Mouse (Mus musculus) myocyte (in vitro differentiated cells): ENCODE results near the gene Mrps27. TPM values are rescaled to one million over a fixed set of nuclear protein-coding genes. Genes with fewer than 3 reads are reported as not detected.

Experiments
- H3K27me3 ChIP-seq: one replicate; pipeline ENCODE4 v1.6.1; 2011; ENCODE audit not compliant: control insufficient read depth, insufficient read depth, insufficient read length
- H3K36me3 ChIP-seq: one replicate; pipeline ENCODE4 v1.6.1; 2011; ENCODE audit not compliant: control insufficient read depth, insufficient read depth
- H3K4me2 ChIP-seq: one replicate; pipeline ENCODE4 v1.6.1; 2011; ENCODE audit warnings: low read depth, control low read depth
- H3K4me3 ChIP-seq: one replicate; pipeline ENCODE4 v1.5.1; 2011; ENCODE audit warnings: mild to moderate bottlenecking, control low read depth, moderate library complexity
- H3K79me2 ChIP-seq: one replicate; pipeline ENCODE4 v1.6.1; 2011; ENCODE audit not compliant: control insufficient read depth, insufficient read depth
- H3ac ChIP-seq: one replicate; pipeline ENCODE4 v1.6.1; 2011; ENCODE audit not compliant: control insufficient read depth, insufficient read length
- CEBPB ChIP-seq: IDR thresholded peaks from 2 replicates; pipeline ENCODE4 v1.6.1; 2011; ENCODE audit warnings: mild to moderate bottlenecking, moderate library complexity; ENCODE audit not compliant: poor library complexity, insufficient read depth, severe bottlenecking
- E2F4 ChIP-seq: IDR thresholded peaks from one replicate; pipeline ENCODE4 v1.6.1; 2011; ENCODE audit warnings: mild to moderate bottlenecking, control low read depth, moderate library complexity; ENCODE audit not compliant: insufficient read depth
- MAX ChIP-seq: IDR thresholded peaks from one replicate; pipeline ENCODE4 v1.6.1; 2011; ENCODE audit warnings: low read depth, mild to moderate bottlenecking, control low read depth
- MYOD1 ChIP-seq, 3 experiments: IDR thresholded peaks; one replicate each; pipeline ENCODE4 v1.6.1; 2011; ENCODE audit warnings: control low read depth in 2 of 3, low read depth in 2 of 3, mild to moderate bottlenecking in 2 of 3, moderate library complexity in 1 of 3; ENCODE audit not compliant: insufficient read length in 2 of 3, control insufficient read depth in 1 of 3
- MYOG ChIP-seq, 3 experiments: IDR thresholded peaks; one replicate each; pipeline ENCODE4 v1.6.1; 2011; ENCODE audit warnings: control low read depth in 2 of 3, low read depth in 2 of 3, mild to moderate bottlenecking in 2 of 3; ENCODE audit not compliant: insufficient read length in 2 of 3, control insufficient read depth in 1 of 3, insufficient read depth in 1 of 3
- POLR2A ChIP-seq: IDR thresholded peaks from one replicate; pipeline ENCODE4 v1.6.1; 2011; ENCODE audit warnings: low read depth, mild to moderate bottlenecking, control low read depth, moderate library complexity; ENCODE audit not compliant: insufficient read length
- POLR2AphosphoS2 ChIP-seq: IDR thresholded peaks from one replicate; pipeline ENCODE4 v1.6.1; 2011; ENCODE audit warnings: low read depth, control low read depth; ENCODE audit not compliant: insufficient read length
- REST ChIP-seq: IDR thresholded peaks from one replicate; pipeline ENCODE4 v1.6.1; 2011; ENCODE audit warnings: mild to moderate bottlenecking, control low read depth, moderate library complexity; ENCODE audit not compliant: insufficient read depth, insufficient read length
- SRF ChIP-seq: IDR thresholded peaks from one replicate; pipeline ENCODE4 v1.6.1; 2011; ENCODE audit warnings: low read depth; ENCODE audit not compliant: control insufficient read depth, insufficient read length
- TCF12 ChIP-seq: IDR thresholded peaks from one replicate; pipeline ENCODE4 v1.6.1; 2011; ENCODE audit warnings: mild to moderate bottlenecking, control low read depth; ENCODE audit not compliant: poor library complexity, insufficient read depth, severe bottlenecking
- TCF3 ChIP-seq: IDR thresholded peaks from one replicate; pipeline ENCODE4 v1.6.1; 2011; ENCODE audit warnings: low read depth, control low read depth; ENCODE audit not compliant: insufficient read length
- USF1 ChIP-seq: IDR thresholded peaks from one replicate; pipeline ENCODE4 v1.6.1; 2011; ENCODE audit warnings: low read depth, mild to moderate bottlenecking, control low read depth, moderate library complexity
- polyA plus RNA-seq: library from polyadenylated mRNA; unstranded; fragments of >200 nt; fragmentation: generic; extraction: Trizol; gene quantifications from one replicate; pipeline ENCODE4 v1.2.1, GENCODE M21; 2012; ENCODE audit warnings: missing spikeins

Gene Mrps27
- polyA plus RNA-seq, 1 experiment = 34.2 TPM

DNA sequence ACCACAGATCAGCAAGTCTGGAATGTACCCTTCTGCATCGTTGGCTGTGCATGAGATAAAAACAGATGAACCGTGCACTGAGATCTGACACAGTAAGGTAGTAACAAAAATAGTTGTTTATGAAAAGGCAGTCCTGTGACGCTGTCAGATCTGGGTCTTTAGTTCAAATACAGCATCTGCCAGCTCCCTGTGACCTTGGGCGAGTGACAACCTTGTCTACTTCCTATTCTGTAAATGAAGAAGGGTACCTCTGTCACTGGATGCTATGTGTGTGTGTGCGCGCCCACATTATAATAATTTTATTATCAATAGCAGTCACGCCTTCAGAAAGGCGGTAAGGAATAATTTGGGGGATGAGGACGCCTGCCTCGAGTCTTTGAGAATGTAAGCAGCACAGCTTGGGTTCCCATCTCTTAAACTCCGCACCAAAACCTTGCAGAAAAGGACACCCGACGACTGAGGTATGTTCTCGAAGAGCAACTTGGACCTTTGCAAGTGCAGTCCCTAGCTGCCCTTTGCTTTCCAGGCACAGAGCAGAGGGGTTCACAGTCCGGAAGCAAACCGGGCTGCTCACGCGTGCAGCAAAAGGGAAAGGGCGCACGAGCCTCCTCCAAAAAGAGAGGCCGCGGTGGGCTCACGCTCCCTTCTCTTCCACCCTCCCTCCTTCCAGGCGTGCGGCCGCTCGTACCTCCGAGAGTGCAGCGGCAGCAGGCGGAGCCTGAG, 549 bp upstream of the Mrps27 start:
- TF ChIP-seq MAX = no peak
- TF ChIP-seq POLR2A = no peak
- TF ChIP-seq TCF12 = no peak
- no peak for TF ChIP-seq TCF3
- no peak for TF ChIP-seq MYOG (IDR thresholded peaks at IDR 0.05; ENCODE audit: control insufficient read depth in 1 of 3, insufficient read depth in 1 of 3, insufficient read length in 2 of 3, low read depth in 2 of 3)
- TF ChIP-seq REST = no peak
- TF ChIP-seq SRF = no peak
- no peak for TF ChIP-seq MYOD1 (IDR thresholded peaks at IDR 0.05; ENCODE audit: control insufficient read depth in 1 of 3, insufficient read length in 2 of 3, low read depth in 2 of 3)
- no peak for TF ChIP-seq CEBPB
- no peak for TF ChIP-seq POLR2AphosphoS2
- no peak for TF ChIP-seq E2F4
- TF ChIP-seq USF1 = no peak
- H3ac ChIP-seq = peak overlapping the region; percentile 61
- peak overlapping the region; percentile 78 for H3K4me2 ChIP-seq
- peak overlapping the region; percentile 96 for H3K4me3 ChIP-seq
- peaks cover 26% of the 10 kb centered on the region for H3K36me3 ChIP-seq
- H3K27me3 ChIP-seq = no peaks in the 10 kb centered on the region
- peaks cover 35% of the 10 kb centered on the region for H3K79me2 ChIP-seq

DNA sequence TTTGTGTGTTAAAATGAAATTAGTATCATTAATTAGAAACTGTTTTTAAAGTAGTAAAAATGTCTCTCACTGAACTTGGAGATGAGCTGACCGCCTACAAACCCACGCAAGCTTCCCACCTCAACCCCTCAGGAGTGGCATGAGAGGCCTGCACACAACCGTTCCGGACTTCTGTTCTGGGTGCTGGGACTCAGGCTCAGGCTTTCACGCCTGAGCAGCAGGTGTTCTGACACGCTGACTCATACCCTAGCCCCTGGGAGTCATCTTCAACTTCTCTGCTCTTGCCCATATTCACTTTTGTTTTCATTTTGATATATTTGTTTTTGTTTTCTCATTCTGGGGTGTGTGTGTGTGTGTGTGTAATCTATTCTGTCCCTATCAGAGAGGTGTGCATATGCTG, 5.4 kb downstream of the Mrps27 start:
- no peak for TF ChIP-seq SRF
- TF ChIP-seq E2F4 = no peak
- TF ChIP-seq CEBPB = no peak
- no peak for TF ChIP-seq USF1
- TF ChIP-seq REST = no peak
- TF ChIP-seq TCF12 = no peak
- TF ChIP-seq MAX = no peak
- TF ChIP-seq POLR2AphosphoS2 = no peak
- no peak for TF ChIP-seq TCF3
- peak in 1 of 3 experiments; percentile 55 for TF ChIP-seq MYOG (IDR thresholded peaks at IDR 0.05; ENCODE audit: control insufficient read depth in 1 of 3, insufficient read depth in 1 of 3, insufficient read length in 2 of 3, low read depth in 2 of 3)
- TF ChIP-seq MYOD1 (IDR thresholded peaks at IDR 0.05; ENCODE audit: control insufficient read depth in 1 of 3, insufficient read length in 2 of 3, low read depth in 2 of 3) = peak in 2 of 3 experiments; percentile 52 to 59
- H3K36me3 ChIP-seq = peaks cover 10% of the 10 kb centered on the region

DNA sequence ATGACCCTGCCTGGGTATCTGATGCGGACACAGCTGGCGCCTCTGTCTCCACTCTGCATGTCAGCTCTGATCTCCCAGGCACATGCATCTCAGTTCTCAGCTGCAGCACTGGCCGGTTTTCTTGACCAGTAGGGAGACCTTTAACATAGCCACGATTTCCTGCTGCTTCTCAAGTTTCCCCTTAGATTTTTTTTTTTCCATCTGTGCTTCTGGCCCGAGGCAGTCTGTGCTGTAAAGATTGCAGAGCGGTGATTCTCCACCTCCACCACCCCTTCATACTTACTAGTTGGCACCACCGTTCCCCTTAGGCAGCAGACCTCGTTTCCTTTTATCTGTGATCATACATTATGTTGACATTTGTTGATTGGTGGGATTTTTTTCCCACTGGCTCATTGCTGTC, 6.6 kb downstream of the Mrps27 start:
- H3K27me3 ChIP-seq = no peaks in the 10 kb centered on the region
- H3ac ChIP-seq = no peak overlapping the region
- H3K79me2 ChIP-seq = peaks cover 16% of the 10 kb centered on the region
- peak overlapping the region; percentile 54 for H3K4me2 ChIP-seq
- H3K36me3 ChIP-seq = peaks cover 13% of the 10 kb centered on the region
- no peak overlapping the region for H3K4me3 ChIP-seq
- TF ChIP-seq MYOD1 (IDR thresholded peaks at IDR 0.05; ENCODE audit: control insufficient read depth in 1 of 3, insufficient read length in 2 of 3, low read depth in 2 of 3) (peak in 1 of 3 experiments; percentile 59), POLR2A (no peak)

More for the DNA sequence above, 5.4 kb downstream of the Mrps27 start:
- no peak overlapping the region for H3K4me3 ChIP-seq
- no peak overlapping the region for H3ac ChIP-seq
- peaks cover 26% of the 10 kb centered on the region for H3K79me2 ChIP-seq
- H3K4me2 ChIP-seq = no peak overlapping the region
- H3K27me3 ChIP-seq = no peaks in the 10 kb centered on the region

DNA sequence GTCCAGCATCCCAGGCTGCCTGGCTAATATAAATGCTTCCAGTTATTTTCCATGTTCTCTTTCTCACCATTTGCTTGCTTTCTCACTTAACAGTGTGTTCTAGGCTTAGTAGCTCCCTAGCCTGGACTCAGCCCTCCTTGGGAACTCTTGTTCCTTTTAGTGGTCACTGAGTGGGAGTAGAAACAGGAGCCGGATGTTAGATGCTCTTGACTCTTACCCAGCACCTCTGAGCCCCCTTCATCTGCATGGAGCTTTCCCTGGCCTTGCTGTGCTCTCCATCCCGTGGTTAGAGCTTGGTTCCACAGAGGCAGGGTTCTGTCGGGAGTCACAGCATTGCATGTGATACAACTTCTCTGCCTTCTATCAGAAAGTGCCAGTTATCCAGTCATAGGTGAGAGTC, 7.0 kb downstream of the Mrps27 start:
- TF ChIP-seq MYOG (IDR thresholded peaks at IDR 0.05; ENCODE audit: control insufficient read depth in 1 of 3, insufficient read depth in 1 of 3, insufficient read length in 2 of 3, low read depth in 2 of 3) = no peak
- no peak overlapping the region for H3ac ChIP-seq
- H3K27me3 ChIP-seq = no peaks in the 10 kb centered on the region
- peaks cover 15% of the 10 kb centered on the region for H3K36me3 ChIP-seq
- peak overlapping the region; percentile 54 for H3K4me2 ChIP-seq
- H3K4me3 ChIP-seq = no peak overlapping the region
- H3K79me2 ChIP-seq = peaks cover 16% of the 10 kb centered on the region

DNA sequence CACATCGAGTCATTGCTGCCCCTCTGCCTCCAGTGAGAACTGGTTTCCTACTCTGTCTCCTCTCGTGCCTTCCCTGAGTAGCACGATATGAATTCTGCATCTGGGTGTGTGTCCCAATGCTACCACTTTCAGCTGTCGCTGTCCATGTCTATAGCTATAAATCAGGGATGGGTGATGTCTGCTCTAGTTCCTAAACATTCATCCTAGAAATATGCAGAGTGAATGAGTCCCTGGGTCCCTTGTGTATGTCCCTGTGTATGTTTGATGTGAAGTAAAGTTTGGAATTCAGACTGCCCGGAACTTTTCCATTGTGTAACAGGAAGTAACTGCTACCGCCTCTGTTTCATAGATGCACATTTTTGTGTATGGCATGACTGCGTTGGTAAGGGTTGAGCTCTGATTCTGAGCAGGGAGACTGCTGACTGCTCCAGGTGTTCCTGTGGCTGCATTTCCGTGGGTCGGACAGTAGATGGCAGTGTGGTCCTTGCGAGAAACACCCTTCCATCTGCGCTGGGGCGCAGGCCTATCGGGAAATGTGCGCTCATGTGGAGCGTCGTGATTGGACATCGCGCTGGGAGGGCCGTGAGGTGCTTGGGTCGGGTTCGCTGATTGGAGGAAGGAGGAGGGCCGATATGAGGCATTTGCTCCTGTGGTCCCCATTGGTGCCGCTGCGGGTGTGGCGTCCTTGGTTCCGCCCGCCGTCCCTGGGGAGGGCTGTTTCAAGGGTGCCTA, 8.3 kb downstream of the Mrps27 start:
- Histone ChIP-seq H3K4me2 (peak overlapping the region; percentile 94), H3K4me3 (peak overlapping the region; percentile 3), H3ac (no peak overlapping the region), H3K79me2 (peaks cover 23% of the 10 kb centered on the region), H3K36me3 (peaks cover 15% of the 10 kb centered on the region), H3K27me3 (no peaks in the 10 kb centered on the region)
- TF ChIP-seq MYOG (IDR thresholded peaks at IDR 0.05; ENCODE audit: control insufficient read depth in 1 of 3, insufficient read depth in 1 of 3, insufficient read length in 2 of 3, low read depth in 2 of 3) (peak in 1 of 3 experiments; percentile 52), POLR2AphosphoS2 (peak; percentile 41), SRF (peak; percentile 34), TCF12 (no peak), MYOD1 (IDR thresholded peaks at IDR 0.05; ENCODE audit: control insufficient read depth in 1 of 3, insufficient read length in 2 of 3, low read depth in 2 of 3) (peak; percentile 24 to 83 (median 69))
